Mouse (Mus musculus): Measurements from ENCODE around the gene Tmem178b. TPM values are rescaled to one million over a fixed set of nuclear protein-coding genes. Genes with fewer than 3 reads are reported as not detected.
A peak's percentile ranks its signal among the peaks of the same experiment; 100 is the strongest.

Tmem178b gene
- polyA plus RNA-seq (2017; shearing (Covaris generic)) = under 1 TPM in 1 of 2 experiments, not detected in 1; 0.13 TPM

DNA sequence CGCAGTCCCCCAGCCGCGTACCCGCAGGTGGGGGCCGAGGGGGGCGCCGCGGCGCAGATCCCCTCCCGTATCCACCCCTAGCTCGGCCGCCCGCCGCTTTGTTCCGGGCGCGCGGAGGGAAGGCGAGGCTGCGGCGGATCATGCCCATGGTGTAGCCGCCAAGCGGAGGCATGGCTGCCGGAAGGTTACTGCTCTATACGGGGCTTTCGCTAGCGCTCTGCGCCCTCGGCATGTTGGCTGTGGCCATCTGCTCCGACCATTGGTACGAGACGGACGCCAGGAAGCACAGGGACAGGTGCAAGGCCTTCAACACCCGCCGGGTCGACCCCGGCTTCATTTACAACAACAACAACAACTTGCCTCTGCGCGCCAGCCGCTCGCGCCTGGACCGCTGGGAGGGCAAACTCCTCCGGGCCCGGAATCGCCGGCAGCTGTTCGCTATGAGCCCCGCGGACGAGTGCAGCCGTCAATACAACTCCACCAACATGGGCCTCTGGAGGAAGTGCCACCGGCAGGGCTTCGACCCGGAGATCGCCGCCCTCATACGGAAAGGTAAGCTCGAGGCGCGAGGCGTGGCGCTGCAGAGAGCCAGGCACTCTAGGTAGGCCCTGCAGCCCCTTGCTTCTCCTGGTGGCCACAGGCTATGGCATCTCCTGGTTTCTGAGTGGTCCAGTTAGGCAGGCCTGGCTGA is at the start of gene Tmem178b:
Gene Tmem178b, plus strand, starts transcription at position 371 of the 691 bp plus-strand sequence.
- no peak for ATAC-seq

DNA sequence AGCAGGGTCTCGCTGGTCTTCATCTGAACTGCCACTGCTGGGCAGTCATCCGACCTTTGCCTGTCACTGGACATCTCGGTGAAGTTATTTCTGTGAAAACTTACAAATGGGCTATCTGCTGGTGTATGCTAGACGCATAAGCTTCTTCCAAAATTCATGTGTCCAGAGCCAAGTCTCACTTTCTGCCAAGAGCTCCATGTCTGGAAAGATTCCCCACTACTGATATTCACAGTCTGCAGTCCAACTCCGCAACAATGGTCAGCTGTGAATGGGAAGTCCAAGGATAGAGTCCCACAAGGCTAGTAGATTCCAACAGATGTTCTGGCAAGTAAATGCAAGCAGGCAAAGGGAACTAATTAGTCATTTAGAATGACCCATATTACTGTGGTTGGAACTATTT is 44.3 kb upstream of the Tmem178b start:
- no peak for ATAC-seq

DNA sequence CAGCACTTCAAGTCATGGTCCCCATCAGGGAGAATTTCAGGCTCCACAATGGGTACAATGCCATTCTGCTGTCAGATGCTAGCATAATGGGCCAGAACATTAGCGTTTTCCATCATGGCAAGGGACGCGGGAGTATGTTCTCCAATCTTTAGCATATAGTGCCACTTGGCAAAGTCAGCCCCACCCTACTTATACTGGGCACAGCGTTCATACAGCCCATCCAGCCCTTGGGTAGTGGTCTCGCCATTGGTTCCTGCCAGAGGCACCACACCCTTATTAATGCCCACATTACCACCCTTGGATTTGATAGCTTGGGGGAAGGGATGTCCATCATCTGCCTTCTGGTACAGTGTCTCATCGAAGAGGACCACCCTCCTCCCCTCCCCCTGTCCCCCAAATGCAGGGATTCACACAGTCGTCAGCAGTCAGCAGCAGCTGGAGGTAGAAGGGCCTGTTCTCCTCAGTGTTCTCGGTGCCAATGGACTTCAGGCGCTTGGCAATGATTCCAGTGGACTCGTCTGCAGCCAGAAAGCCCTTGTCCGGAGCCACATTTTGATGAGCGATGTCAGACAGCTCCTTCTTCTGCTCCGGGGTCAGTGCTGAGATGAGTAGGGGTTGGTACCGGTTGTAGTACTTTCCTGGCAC is 29.3 kb upstream of the Tmem178b start:
- ATAC-seq = no peak

DNA sequence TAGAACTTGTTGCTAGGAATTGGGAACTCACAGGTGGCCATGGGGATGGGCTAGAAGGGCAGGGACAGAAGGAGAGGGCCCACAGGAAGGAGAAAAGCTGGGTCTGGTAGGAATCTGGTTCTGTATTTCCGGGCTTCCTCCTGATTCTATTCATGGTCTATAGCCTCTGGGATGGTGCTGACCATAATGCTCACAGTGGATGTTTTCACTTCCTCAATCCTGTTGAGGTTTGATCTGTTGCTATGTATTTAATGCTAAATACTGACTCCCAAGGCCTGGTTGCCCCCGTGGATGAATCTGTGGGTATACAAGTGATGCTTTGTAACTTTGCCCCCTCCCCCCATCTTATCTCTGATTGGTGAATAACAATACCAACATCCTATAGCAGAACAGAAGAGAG is 25.5 kb upstream of the Tmem178b start:
- no peak for ATAC-seq

DNA sequence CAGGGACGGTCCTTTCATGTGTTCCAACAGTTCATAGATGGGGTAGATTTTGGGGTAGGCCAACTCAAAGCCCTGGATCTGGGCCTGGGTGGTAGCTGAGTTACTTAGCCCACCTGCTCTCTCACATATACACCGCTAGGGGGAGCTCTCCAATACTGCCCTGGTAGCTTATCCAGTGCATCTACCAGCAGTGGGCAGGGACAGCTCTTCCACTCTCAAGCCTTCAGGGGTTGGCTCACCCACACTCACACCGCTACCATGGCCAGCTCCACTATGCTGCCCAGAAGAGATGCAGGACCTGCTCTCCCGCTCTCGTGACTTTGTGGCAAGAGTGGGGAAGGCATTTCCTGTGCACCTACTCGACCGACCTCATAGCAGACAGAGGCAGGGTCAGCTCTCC is 24.3 kb upstream of the Tmem178b start:
- ATAC-seq = no peak

DNA sequence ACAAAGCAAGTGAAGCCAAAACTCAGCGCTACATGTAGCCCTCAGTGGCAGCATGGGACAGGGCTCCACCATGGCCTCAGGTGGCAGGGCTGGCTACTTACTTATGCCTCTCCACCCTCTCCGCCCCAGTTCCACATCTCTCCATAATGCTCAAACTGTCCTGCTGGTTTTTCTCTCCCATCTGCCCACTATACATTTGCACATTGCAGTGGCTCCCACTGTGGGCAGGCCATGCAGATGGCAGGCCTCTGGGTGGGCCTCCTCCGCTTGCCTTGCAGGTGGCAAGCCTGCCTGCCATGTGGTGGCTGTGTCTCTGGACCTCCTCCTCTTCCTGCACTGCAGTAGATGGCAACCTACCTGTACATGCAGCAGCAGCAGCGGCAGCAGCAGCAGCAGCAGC is 23.4 kb upstream of the Tmem178b start:
- no peak for ATAC-seq

DNA sequence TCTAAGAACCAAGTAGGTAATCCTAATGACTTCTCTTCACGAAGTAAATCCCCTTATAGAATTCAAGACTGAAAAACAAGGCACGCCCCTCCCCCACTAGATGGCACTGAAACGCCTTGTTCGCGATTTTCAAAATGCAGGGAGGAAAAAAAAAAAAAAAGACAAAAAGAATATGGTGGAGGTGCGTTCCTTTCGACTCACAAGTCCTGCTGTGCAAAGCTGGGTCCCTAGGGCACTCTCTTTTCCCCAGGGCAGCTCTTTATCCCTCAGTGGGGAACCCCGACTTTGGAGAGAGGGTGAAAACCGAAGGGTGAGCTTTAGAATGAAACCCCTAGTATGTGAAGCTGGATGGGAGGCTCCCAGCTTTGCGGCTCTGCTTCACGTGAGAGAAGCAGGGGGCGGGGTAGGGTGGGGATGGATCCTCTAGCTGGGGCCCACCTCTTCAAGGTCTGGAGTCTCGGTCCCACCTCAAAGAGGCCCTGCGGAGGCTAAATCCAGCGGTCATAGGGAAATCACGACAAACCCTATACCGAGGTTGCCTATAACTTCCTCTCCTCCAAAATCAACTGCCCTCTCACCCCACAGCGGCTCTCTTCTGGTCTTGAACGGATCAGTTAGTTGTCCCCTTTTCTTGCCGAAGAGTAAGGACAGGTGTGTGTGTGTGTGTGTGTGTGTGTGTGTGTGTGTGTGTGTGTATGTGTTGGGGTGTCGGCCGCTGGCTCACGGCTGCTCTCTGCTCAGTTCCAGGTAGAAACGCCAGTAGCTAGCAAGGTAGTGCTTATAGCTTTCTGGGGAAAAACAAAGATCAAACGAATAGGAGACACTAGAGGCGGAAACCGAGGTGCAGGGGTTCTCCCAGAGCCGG is 2.6 kb upstream of the Tmem178b start:
- peak; percentile 45 for ATAC-seq

DNA sequence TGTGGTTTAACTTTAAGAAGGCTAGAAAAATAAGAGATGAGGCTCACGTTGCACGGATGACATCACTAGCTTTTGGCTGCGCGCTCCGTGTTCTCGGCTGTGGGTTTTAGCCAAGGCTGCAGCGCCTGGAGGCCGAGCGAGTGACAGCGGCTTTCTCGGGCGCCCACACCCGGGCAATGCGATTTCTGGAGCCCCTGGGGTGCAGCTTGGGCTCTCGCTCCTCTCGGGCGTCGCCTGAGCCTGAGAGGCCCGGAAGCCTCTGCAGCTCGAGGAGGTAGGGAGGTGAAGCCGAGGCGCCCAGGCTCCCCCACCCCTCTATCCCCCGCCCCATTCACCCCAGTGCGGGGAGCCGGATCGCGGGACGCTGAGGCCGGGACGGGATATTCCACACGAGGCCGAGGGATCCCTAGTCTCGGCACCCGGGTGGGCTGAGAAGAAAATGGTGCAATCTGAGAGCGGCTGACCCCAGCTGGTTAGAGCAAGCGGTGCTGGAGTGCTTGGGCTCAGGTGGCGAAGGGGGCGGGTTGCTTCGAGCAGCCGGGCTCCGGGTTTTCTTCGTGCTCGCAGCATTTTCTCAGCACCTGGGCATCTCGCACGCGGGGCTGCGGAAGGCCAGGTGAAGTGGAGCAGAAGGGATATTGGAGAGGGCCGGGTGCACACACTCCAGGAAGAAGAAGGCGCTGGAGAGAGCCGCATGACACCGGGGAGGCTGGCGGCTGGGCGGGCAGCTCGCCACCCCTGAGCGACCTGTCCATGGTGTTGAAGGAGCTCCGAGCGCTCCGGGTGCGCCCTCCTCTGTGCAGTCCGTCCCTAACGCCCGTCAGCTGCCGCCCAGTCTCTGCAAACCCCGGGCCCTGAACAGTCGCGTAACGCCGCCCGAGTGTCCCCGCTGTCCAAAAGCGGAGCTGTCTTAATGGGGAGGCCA is 1.4 kb upstream of the Tmem178b start:
- no peak for ATAC-seq

DNA sequence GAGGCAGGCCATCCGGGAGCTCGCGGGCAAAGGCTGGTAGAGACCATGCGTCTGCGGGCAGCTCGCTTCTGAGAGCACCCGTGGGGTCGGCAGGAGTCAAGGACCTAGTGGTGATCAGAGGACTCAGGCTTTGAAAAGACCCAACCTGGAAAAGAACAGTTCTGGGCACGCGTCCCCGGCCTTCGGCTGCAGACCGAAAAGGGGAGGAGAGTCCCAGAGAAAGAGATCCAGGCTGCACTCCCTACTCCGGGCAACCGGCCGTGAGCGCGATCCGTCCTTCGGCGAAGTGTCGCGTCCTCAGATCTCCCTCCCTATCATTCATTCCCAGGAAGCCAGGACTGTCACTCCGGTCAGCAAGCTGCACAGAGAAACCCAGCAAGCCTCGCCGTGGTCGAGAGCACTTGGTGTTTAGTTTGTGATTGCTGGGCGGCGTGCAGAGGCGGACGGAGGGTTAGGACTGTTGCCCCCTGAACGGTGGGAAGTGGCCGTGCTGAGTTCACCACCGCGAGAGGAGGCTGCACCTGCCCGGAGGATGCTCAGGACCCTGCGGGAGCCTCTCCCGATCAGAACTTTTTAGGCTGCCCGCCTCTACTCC is 668 bp upstream of the Tmem178b start:
- ATAC-seq = no peak

DNA sequence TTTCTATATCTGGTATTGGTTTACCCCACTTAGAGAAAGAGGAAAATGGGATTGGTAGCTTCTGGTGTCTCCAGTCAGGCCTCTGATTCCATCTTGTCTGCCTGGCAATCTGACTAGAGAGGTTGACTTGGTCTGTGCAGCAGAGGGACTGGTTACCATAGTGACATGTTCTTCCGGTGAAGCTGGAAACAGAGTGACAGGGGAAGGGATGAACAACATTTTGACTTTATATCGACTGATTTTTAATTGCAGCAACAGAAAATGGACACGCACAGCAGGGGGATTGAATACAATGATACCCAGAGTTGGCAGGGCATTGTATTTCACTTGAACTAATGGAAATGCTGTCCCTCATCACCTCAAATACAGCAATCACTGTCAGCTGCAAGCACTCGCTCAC is 2.1 kb downstream of the Tmem178b start:
- ATAC-seq = no peak

DNA sequence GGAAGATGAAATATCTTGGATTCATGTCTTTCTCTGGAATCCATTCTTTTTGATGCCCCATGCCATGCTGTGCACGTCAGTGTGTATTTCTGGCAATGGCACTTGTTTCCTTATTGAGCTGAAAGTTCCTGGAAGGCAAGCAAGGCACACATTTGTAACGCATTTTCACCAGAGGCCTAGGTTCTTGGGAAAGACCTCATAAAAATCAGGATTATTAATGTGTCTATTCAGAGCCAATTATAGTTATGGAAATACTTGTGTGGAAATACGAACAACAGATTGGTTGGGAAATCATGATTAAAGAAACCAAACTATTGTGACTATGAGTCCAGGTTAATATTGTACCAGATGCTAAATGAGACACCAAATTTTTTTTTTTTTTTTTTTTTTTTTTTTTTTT is 3.4 kb downstream of the Tmem178b start:
- no peak for ATAC-seq

DNA sequence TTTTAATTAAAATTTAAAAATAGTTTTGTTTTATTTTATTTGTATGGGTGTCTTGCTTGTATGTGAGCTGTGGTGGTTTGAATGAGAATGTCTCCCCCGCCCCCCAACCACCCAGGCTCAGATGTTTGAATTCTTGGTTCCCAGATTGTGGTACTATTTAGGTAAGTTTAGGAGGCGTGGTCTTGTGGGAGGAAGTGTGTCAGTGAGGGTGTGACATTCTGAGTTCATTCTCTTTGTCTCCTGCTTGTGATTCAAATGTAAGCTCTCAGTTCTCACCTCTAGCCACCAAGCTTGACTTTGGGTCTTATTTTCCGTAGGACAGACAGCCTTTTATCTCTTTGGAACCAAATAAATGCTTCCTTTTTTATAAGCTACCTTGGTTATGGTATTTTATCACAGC is 17.7 kb downstream of the Tmem178b start:
- no peak for ATAC-seq

DNA sequence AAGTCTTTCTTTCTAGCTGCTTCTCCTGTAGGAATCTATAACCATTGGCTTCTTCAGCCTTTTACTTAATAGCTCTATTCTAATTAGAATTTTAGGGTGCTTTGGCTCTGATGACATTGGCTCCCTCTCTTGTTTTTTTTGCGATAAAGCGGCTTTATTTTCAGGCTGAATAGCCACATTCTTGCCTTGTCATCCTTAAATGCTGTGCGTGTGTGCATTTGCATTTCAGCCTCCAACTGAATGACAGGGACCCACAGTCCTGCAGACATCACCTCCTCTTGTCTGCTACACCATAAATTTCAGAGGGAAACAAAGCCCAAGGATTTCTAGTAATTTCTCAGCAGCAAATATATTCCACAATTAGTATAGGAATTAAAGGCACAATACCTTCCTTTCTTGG is 23.4 kb downstream of the Tmem178b start:
- no peak for ATAC-seq

DNA sequence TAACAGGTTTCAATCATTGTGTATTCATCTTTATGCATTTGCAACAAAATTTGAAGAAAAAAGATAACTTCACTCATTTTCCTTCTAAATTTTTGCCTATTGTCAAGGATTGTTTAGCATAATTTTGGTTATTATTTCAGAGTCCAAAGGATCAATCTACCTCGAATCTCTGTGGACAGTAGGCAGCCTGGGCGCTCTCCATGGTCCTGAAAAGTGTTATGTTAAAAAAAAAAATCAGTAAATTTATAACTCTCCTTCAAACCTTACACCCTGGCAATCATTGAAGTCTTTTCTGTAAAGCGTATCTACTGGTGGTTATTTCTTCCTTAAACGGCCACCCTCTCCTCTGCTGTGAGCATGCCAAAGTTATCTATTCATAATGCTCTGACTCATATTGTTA is 26.2 kb downstream of the Tmem178b start:
- ATAC-seq = no peak

DNA sequence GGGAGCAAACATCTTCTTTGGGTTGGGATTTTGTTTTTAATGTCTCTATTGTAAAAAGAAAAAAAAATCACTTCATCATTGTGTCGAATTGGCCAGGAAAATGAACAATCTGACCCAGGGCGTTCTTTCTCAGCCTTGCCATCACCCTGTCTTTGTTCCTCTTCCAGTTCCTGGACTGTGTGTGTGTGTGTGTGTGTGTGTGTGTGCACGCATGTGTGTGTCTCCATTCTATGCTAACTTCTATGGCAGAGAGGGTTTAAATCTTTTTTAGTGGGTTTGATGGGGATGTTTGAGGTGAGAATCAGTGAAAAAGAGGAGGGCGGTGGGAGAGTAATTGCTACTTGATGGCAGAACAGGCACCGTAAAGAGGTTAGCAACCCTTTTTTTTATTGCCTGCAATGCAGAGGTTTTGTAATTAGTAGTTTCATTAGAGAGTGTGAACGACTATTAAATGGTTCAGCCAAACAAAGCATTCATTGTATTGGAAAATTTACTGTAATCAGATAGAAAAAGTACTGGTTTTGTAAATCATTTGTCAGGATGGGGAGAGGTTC is 30.2 kb downstream of the Tmem178b start:
- ATAC-seq = no peak

DNA sequence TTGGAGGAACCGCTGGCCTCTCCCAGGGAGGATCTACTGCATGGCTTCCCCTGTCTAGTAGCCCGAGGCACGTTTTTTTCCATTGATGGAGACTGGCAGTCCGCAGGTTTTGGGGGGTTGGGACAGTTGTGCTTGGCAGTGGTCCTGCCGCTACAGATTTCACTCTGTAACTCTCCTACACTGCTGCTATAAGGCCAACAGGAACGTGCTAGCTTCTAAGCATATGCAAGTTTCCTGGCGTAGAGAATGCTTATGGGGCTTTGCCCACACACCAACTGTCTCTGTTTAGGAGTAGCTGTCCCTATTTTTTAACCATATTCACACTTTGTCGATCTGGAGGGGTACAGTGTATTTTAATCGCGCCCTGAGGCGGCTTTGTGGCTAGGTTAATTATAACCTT is 30.8 kb downstream of the Tmem178b start:
- no peak for ATAC-seq

DNA sequence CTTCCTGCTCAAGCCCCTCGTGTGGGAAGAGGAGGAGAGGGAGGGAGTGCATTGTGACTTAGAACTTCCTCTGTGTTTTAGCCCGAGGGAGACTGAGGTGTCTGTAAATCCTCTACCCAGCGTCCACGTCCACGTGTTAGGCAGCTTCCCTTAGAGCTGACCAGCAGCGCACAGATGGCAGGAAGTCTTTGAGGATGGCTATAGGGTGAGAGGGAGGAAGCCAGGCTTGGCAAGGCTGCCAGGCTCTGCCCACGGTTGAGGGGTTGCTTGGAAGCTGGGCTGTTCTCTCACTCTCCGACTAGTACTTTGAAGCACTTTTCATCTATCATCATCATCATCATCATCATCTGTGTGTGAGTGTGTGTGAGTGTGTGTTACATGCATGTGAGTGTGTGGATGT is 41.9 kb downstream of the Tmem178b start:
- no peak for ATAC-seq

DNA sequence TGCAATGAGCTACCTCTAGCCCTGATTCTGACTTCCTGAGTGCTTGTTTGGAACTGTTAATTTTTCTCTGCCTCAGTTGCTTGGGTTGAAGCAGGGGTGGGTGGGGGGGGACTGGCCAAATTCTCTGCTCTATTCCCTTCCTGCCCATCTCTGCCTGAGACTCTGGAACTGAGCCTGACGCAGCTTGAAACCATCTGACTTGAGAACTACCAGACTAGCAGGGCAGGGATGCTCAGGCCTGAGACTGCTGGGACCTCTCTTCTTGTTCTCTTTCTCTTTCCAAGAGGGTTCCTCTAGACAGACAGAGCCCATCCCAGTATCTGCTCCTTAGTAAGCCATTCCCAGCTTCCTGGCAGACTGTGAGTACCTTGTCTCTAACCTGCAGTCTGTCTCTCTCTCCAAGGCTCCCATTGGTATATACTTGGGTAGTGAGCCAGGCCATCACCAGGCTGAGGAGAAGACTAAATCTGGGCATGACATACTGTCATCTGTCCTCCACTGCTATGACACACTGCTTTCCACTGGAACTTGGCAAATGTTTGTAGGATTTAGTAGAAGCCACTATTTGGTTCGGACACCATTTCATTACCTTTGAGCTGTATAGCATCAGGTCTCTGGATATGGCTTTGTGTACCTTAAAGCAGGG is 42.7 kb downstream of the Tmem178b start:
- no peak for ATAC-seq

DNA sequence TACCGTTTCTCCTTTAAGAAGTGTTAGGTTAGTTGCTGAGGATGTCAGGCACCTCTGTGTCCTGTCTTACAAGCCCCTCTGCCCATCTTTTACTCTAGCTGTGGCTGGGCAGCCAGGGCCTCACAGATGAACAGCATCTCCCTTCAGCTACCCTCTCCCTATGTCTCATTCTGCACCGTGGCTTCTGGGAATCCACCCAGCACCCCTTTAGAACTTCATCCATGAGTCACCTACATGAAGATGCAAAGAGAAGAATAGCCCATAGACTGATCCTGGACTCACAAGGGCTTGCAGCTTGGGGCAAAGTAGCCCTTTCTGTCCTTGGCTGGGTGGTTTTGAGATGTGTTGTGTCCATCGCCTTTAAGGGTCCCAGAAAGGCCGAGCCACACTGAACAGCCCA is 43.4 kb downstream of the Tmem178b start:
- ATAC-seq = no peak

DNA sequence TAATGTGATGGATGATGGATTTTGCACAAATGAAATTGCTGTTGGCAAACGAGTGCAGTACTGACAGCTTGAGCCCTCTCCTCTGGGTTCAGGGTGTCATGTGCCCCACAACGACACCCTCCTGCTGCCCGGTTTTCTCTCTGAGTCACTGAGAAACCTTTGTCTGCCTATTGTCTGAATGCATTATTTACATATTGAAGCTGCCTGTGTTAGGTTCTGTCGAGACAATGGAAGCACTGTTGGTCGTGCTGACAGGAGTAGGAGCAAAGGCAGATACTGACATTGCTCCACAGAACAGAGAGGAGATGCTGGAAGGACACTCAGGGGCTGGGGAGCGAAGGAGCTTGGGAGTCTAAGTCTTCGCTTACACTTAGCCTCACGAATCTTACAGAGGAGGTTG is 44.2 kb downstream of the Tmem178b start:
- no peak for ATAC-seq

DNA sequence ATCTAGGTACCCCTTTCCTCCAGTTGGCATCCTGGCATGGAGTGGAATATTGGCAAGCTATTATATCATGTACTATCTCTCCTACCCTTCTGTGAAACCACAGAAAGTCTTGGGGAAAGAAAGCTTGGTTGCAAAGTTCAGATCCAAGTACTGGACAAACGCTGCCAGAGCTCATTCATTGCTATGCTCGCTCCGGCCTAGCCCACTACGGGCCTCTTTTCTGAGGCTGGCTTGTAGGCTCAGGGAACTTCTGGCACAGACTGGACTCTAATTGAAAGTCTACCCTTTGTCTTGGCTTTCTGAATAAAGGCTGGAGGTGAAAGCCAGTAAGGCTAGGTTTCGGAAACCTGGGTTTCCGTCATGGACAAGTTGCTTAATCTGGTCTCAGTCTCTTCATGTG is 44.7 kb downstream of the Tmem178b start:
- ATAC-seq = no peak

All from CD4-positive, CD25-positive, alpha-beta regulatory T cell, adult 4 months (primary cell).